Mouse (Mus musculus) small intestine, adult 2 months (tissue): ENCODE results near the gene Cacul1.

Source experiments
- CTCF ChIP-seq: fragments of 200-500 bp; IDR thresholded peaks from 2 replicates; pipeline ENCODE4 v1.5.1; 2012; ENCODE audit warnings: low read depth, mild to moderate bottlenecking, control low read depth, inconsistent platforms, low read length, moderate library complexity, mixed read lengths; ENCODE audit not compliant: insufficient replicate concordance, insufficient read length; ENCODE audit errors: extremely low read depth
- POLR2A ChIP-seq: fragments of 200-500 bp; IDR thresholded peaks from 2 replicates; pipeline ENCODE4 v1.6.1; 2012; ENCODE audit warnings: low read depth, mild to moderate bottlenecking, control low read depth, inconsistent platforms, low read length, moderate library complexity

DNA sequence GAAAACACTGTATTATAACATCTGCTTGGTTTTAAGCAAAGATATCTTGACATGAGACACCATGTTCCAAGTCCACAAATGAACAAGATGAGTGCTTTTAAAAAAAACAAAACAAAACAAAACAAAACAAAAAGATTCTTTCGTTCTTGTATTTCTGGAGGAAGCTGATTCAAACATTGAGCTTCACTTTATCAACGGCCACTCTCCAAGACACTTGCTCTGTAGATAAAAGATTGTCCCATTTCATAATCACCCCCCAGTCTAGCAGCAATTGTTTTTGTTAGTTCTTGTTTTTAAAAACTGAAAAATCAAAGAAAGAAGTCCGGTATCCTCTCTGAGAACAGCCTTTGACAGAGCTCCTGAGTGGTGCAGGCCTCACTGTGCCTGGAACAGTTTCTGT, 52.2 kb downstream of the Cacul1 start:
- no peak for TF ChIP-seq CTCF
- no peak for TF ChIP-seq POLR2A
